Comparison of ENCODE assay signal across 29 mouse cellular contexts in the genomic region with DNA sequence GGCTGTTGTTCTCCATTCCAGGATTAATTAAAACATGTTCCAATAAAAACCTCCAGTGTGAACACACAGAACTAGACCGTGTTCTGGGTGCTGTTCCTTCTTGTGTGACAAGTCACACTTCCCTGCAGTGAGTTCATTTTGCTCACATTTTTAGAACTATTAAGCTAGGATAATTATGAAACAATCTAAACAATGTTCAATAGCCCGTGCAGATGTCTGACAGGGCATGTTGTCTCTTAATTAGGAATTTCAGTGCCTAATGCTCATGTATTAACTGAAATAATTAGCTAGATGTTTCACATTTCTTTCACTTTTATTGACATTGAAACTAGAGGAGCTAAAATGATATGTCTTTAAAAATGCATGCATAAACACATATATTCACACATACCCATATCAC.
DNase-seq lines count a peak whose midpoint lies in the region; ATAC-seq and TF ChIP-seq lines count a peak whose summit lies in the region.
"Had no signal": no experiment of that assay in that cellular context is flagged by ENCODE, and none has a peak within 500 bp of the region (broad histone marks: within the 10 kb centered on the region; RNA-seq: fewer than 3 reads in every experiment).

No protein-coding gene starts in this region.

- TF ChIP-seq EP300 in liver, postnatal 0 days (IDR thresholded peaks at IDR 0.05; ENCODE audit: low read depth): no peak

- no peaks in the 10 kb centered on the region for H3K36me3 ChIP-seq in forebrain, embryonic 11.5 days (ENCODE audit: control insufficient read depth, insufficient read depth, low read length)
- H3K36me3 ChIP-seq in forebrain, embryonic 15.5 days: no peaks in the 10 kb centered on the region
- no peaks in the 10 kb centered on the region for H3K36me3 ChIP-seq in limb, embryonic 12.5 days
- H3K36me3 ChIP-seq in limb, embryonic 10.5 days: no peaks in the 10 kb centered on the region
- no peaks in the 10 kb centered on the region for H3K36me3 ChIP-seq in liver, postnatal 0 days (replicated peaks; ENCODE audit: insufficient read depth, low read length)
- H3K36me3 ChIP-seq: embryonic facial prominence, embryonic 15.5 days; G1E; heart, embryonic 10.5 days; heart, embryonic 13.5 days; hindbrain, embryonic 12.5 days; hindbrain, embryonic 15.5 days; intestine, embryonic 15.5 days had no signal

- no peak overlapping the region for H3K4me3 ChIP-seq in forebrain, embryonic 11.5 days (ENCODE audit: low read depth, low read length)
- H3K4me3 ChIP-seq in forebrain, embryonic 15.5 days: no peak overlapping the region
- no peak overlapping the region for H3K4me3 ChIP-seq in limb, embryonic 12.5 days (replicated peaks)
- H3K4me3 ChIP-seq in limb, embryonic 10.5 days: no peak overlapping the region
- H3K4me3 ChIP-seq in liver, postnatal 0 days (ENCODE audit: low read depth, low read length): no peak overlapping the region
- H3K4me3 ChIP-seq: embryonic facial prominence, embryonic 15.5 days; heart, embryonic 10.5 days; heart, embryonic 13.5 days; hindbrain, embryonic 12.5 days; hindbrain, embryonic 15.5 days; intestine, embryonic 15.5 days had no signal

- no peak for DNase-seq in forebrain, embryonic 11.5 days (ENCODE audit: low spot score)
- no peak for DNase-seq in limb, embryonic 10.5 days (ENCODE audit: low spot score)
- DNase-seq in Muller cell, postnatal 12 days (ENCODE audit: inconsistent ontology term): peak; percentile 90
- peak; percentile 88 for DNase-seq in retina, embryonic 14.5 days (ENCODE audit: low spot score)
- no peak for DNase-seq in liver, postnatal 0 days
- DNase-seq in heart, adult 8-10 months (ENCODE audit: low spot score): no peak
- DNase-seq: adrenal gland, adult 2 months; adrenal gland, postnatal 14 days; B cell, adult 2 months; cerebellum, adult 11-12 months; cerebellum, adult 8-10 months; cerebellum, postnatal 10 days; cerebellum, postnatal 36 days; embryo, embryonic 11 days; gastrocnemius, postnatal 25 days; heart, adult 18-20 months; heart, postnatal 14 days; heart, postnatal 4 days had no signal

- no peaks in the 10 kb centered on the region for H3K27me3 ChIP-seq in forebrain, embryonic 11.5 days (ENCODE audit: control insufficient read depth, insufficient read depth, low read length)
- H3K27me3 ChIP-seq in forebrain, embryonic 15.5 days: no peaks in the 10 kb centered on the region
- H3K27me3 ChIP-seq in limb, embryonic 12.5 days: no peaks in the 10 kb centered on the region
- no peaks in the 10 kb centered on the region for H3K27me3 ChIP-seq in limb, embryonic 10.5 days (ENCODE audit: low read depth, poor library complexity, severe bottlenecking)
- no peaks in the 10 kb centered on the region for H3K27me3 ChIP-seq in liver, postnatal 0 days (ENCODE audit: insufficient read depth, low read length)
- H3K27me3 ChIP-seq: CH12.LX; embryonic facial prominence, embryonic 15.5 days; heart, embryonic 13.5 days; hindbrain, embryonic 12.5 days; hindbrain, embryonic 15.5 days; intestine, embryonic 15.5 days had no signal

- H3K9ac ChIP-seq in forebrain, embryonic 11.5 days (ENCODE audit: low read length): no peak overlapping the region
- no peak overlapping the region for H3K9ac ChIP-seq in forebrain, embryonic 15.5 days (replicated peaks)
- H3K9ac ChIP-seq in limb, embryonic 12.5 days (replicated peaks): no peak overlapping the region
- no peak overlapping the region for H3K9ac ChIP-seq in liver, postnatal 0 days (replicated peaks)
- H3K9ac ChIP-seq: embryonic facial prominence, embryonic 15.5 days; heart, embryonic 13.5 days; hindbrain, embryonic 12.5 days; hindbrain, embryonic 15.5 days; intestine, embryonic 15.5 days had no signal

- H3K4me2 ChIP-seq in forebrain, embryonic 11.5 days (ENCODE audit: low read depth, low read length, severe bottlenecking): no peak overlapping the region
- H3K4me2 ChIP-seq in forebrain, embryonic 15.5 days (replicated peaks): no peak overlapping the region
- H3K4me2 ChIP-seq in limb, embryonic 12.5 days: no peak overlapping the region
- H3K4me2 ChIP-seq in liver, postnatal 0 days (ENCODE audit: low read depth, low read length): no peak overlapping the region
- H3K4me2 ChIP-seq: embryonic facial prominence, embryonic 15.5 days; heart, embryonic 13.5 days; hindbrain, embryonic 12.5 days; hindbrain, embryonic 15.5 days; intestine, embryonic 15.5 days had no signal

- TF ChIP-seq CTCF in liver, postnatal 0 days (IDR thresholded peaks at IDR 0.05; ENCODE audit: low read depth): no peak

- 0 out of 2 replicates have a peak, but pooled peaks have one; percentile 33 for ATAC-seq in forebrain, embryonic 11.5 days (replicated peaks; ENCODE audit: low FRiP score)
- ATAC-seq in forebrain, embryonic 15.5 days (replicated peaks): no peak
- ATAC-seq in limb, embryonic 12.5 days (ENCODE audit: insufficient number of reproducible peaks, insufficient read depth, low FRiP score, low TSS enrichment, low read depth): 0 out of 2 replicates have a peak, but pooled peaks have one; percentile 52
- ATAC-seq in liver, postnatal 0 days: no peak
- ATAC-seq: forebrain, embryonic 14.5 days; intestine, embryonic 15.5 days had no signal

- WGBS in forebrain, embryonic 11.5 days: 54% methylated on average over 2 of the region's 2 CpGs
- WGBS in forebrain, embryonic 15.5 days: 28% methylated on average over 2 of the region's 2 CpGs
- 57% methylated on average over 2 of the region's 2 CpGs for WGBS in limb, embryonic 12.5 days
- 80% methylated on average over 2 of the region's 2 CpGs for WGBS in limb, embryonic 10.5 days
- 69% methylated on average over 2 of the region's 2 CpGs for WGBS in liver, postnatal 0 days (ENCODE audit: insufficient replicate concordance)

- H3K27ac ChIP-seq in forebrain, embryonic 11.5 days (ENCODE audit: low read depth, low read length): no peak overlapping the region
- H3K27ac ChIP-seq in forebrain, embryonic 15.5 days (replicated peaks): no peak overlapping the region
- no peak overlapping the region for H3K27ac ChIP-seq in limb, embryonic 12.5 days
- H3K27ac ChIP-seq in limb, embryonic 10.5 days: no peak overlapping the region
- no peak overlapping the region for H3K27ac ChIP-seq in liver, postnatal 0 days (ENCODE audit: low read depth)
- H3K27ac ChIP-seq: embryonic facial prominence, embryonic 15.5 days; heart, embryonic 10.5 days; heart, embryonic 13.5 days; hindbrain, embryonic 12.5 days; hindbrain, embryonic 15.5 days; intestine, embryonic 15.5 days had no signal

- no peaks in the 10 kb centered on the region for H3K9me3 ChIP-seq in forebrain, embryonic 11.5 days (ENCODE audit: control insufficient read depth, low read length)
- H3K9me3 ChIP-seq in forebrain, embryonic 15.5 days: no peaks in the 10 kb centered on the region
- H3K9me3 ChIP-seq in limb, embryonic 12.5 days: no peaks in the 10 kb centered on the region
- no peaks in the 10 kb centered on the region for H3K9me3 ChIP-seq in limb, embryonic 10.5 days (replicated peaks)
- H3K9me3 ChIP-seq in liver, postnatal 0 days (ENCODE audit: low read length): no peaks in the 10 kb centered on the region
- H3K9me3 ChIP-seq: embryonic facial prominence, embryonic 15.5 days; heart, embryonic 10.5 days; heart, embryonic 13.5 days; hindbrain, embryonic 12.5 days; hindbrain, embryonic 15.5 days; intestine, embryonic 15.5 days had no signal

- H3K4me1 ChIP-seq in forebrain, embryonic 11.5 days (replicated peaks; ENCODE audit: control insufficient read depth, insufficient read depth, low read length): no peaks in the 10 kb centered on the region
- no peaks in the 10 kb centered on the region for H3K4me1 ChIP-seq in forebrain, embryonic 15.5 days
- no peaks in the 10 kb centered on the region for H3K4me1 ChIP-seq in limb, embryonic 12.5 days (replicated peaks)
- H3K4me1 ChIP-seq in limb, embryonic 10.5 days: no peaks in the 10 kb centered on the region
- no peaks in the 10 kb centered on the region for H3K4me1 ChIP-seq in liver, postnatal 0 days (ENCODE audit: insufficient read depth)
- H3K4me1 ChIP-seq: embryonic facial prominence, embryonic 15.5 days; heart, embryonic 10.5 days; heart, embryonic 13.5 days; hindbrain, embryonic 12.5 days; hindbrain, embryonic 15.5 days; intestine, embryonic 15.5 days had no signal

Comparison
In these comparisons a context has a peak if more than half of its experiments do, and no peak if none do; other contexts are left out.
1. ATAC-seq: peak in forebrain, embryonic 11.5 days (single experiment) and limb, embryonic 12.5 days (single experiment); none in forebrain, embryonic 15.5 days (single experiment) and liver, postnatal 0 days (single experiment).
2. DNase-seq: peak in Muller cell, postnatal 12 days (single experiment) and retina, embryonic 14.5 days (single experiment); none in forebrain, embryonic 11.5 days (single experiment), limb, embryonic 10.5 days (single experiment), liver, postnatal 0 days (single experiment) and heart, adult 8-10 months (single experiment).